Mouse (Mus musculus) kidney, adult 10 weeks (tissue): ENCODE data around the gene Fbxw14. TPM values are rescaled to one million over a fixed set of nuclear protein-coding genes. Genes with fewer than 3 reads are reported as not detected.

Source experiments
- polyA plus RNA-seq: library from polyadenylated mRNA; stranded (reverse); fragments of 350-450 nt; fragmentation: Illumina TruSeq; extraction: RNeasy Lipid Tissue Mini Kit (QIAGEN cat#74804); gene quantifications from one replicate; pipeline ENCODE4 v1.2.3, GENCODE M21; 2014; ENCODE audit warnings: low read depth, low replicate concordance

Gene Fbxw14
- not detected for polyA plus RNA-seq

GRCm38 (mm10) chr9:109287576-109287975 lies at the start of gene Fbxw14:
Gene Fbxw14 (minus strand): TSS chr9:109287676.

DNA sequence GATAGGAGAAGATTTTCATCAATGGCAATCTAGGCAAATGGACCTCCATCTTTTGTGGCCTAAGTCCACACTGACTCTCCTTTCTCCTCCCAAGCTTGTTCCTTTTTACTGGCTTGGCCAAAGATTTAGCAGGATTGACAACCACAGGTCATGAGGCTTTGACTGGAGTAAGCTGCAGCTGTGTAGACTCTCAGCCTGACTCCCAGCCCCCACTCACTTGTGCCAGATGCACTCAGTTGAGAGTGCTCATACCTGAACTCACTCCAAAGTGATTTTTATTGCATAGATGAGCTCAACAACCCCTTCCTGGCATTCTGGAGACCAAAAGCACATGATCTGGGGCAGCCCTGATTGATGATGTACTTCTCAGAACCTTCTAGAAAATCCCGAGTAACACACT lies 52.8 kb downstream of the Fbxw14 start, which contains the start of gene Fbxw20:
TSS of gene Fbxw20 (minus strand) at position 101 of the 400 bp plus-strand sequence.

Other genes starting within 250 kb of the Fbxw14 start
- 22.6 TPM for gene Shisa5, start 249.1 kb downstream of the Fbxw14 start, polyA plus RNA-seq
- gene Trex1, start 227.9 kb downstream of the Fbxw14 start, polyA plus RNA-seq = not detected
- gene Atrip, start 213.6 kb downstream of the Fbxw14 start, polyA plus RNA-seq = 5.9 TPM
- 2.2 TPM for gene Ccdc51, start 205.2 kb downstream of the Fbxw14 start, polyA plus RNA-seq
- gene Tma7, start 205.1 kb downstream of the Fbxw14 start, polyA plus RNA-seq = 539 TPM
- gene Plxnb1, start 192.3 kb downstream of the Fbxw14 start, polyA plus RNA-seq = 1.0 TPM
- not detected for gene Fbxw21, start 125.6 kb downstream of the Fbxw14 start, polyA plus RNA-seq
- gene Fbxw13, start 91.7 kb downstream of the Fbxw14 start, polyA plus RNA-seq = not detected
- not detected for gene Fbxw20, start 52.9 kb downstream of the Fbxw14 start, polyA plus RNA-seq
- gene Fbxw28, start 52.0 kb upstream of the Fbxw14 start, polyA plus RNA-seq = not detected
- not detected for gene Fbxw22, start 116.6 kb upstream of the Fbxw14 start, polyA plus RNA-seq
- gene Fbxw16, start 161.5 kb upstream of the Fbxw14 start, polyA plus RNA-seq = not detected
- gene Fbxw19, start 208.2 kb upstream of the Fbxw14 start, polyA plus RNA-seq = not detected